Mouse (Mus musculus) cerebellum, adult 2 months (tissue): Measurements from ENCODE around the gene Spata32.

Source experiments
- CTCF ChIP-seq: fragments of 200-500 bp; IDR thresholded peaks from 2 replicates; pipeline ENCODE4 v1.5.1; 2011; ENCODE audit warnings: low read depth, mild to moderate bottlenecking, control low read depth, low read length, moderate library complexity, borderline replicate concordance; ENCODE audit not compliant: insufficient read depth
- POLR2A ChIP-seq: fragments of 200-500 bp; IDR thresholded peaks from 2 replicates; pipeline ENCODE4 v1.6.1; 2011; ENCODE audit warnings: low read length, control low read depth, borderline replicate concordance; ENCODE audit not compliant: insufficient read depth

- TF ChIP-seq CTCF (no peak), POLR2A (no peak)
These were observed 42.4 kb upstream of the Spata32 start for GRCm38 (mm10) chr11:103260515-103261192.
